Mouse (Mus musculus) right cerebral cortex, postnatal 4 days (tissue): ENCODE measurements around the gene Cdc42bpb.

Experiments used
- DNase-seq: peaks from one replicate; pipeline ENCODE4 v3.0.0-alpha.2; 2022

Gene Cdc42bpb

DNA sequence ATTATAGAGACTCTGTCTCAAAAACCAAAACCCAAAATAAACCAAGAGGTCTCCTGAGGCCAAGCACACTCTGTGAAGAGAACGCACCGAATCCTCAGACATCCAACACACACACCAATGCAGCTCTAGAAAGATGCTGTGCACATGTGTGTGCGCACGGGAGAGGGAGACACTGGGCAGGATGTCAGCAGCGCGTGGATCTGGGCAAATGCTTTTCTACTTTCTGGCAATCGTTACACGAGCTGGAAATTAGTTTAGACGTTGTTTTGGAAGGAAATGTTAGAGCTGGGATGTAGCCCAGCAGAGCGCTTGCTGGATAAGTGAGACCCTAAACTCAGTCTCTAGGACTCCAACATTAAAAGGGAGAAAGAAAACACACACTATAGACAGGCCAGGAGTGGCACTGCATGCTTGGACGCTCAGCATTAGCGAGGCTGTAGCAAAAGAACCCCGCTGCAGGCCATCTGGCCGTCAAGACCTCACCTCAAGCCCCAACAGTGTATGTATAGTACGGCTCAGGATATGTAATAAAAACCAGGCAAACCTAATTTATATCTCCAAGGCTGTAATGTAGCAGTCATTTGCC lies 44.4 kb downstream of the Cdc42bpb start:
- DNase-seq = peak; percentile 43

DNA sequence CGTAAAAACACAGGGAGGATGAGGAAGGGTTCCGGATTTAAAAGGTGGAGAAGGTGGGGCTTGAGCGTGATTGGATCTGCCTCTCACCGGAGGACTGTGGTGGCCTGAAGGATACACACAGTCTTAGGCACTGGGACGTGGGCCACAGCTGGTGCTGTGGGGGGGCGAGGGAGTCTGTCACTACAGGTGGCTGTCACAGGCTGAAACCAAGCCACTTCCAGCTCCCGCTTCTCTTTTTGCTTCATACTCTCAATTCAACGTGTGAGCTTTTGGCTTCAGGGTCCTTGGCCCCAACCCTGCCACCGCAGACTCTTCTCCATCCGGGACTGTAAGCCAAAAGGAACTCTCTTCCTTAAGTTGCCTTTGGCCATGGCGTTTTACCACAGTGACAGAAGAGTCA lies 45.1 kb downstream of the Cdc42bpb start:
- no peak for DNase-seq

DNA sequence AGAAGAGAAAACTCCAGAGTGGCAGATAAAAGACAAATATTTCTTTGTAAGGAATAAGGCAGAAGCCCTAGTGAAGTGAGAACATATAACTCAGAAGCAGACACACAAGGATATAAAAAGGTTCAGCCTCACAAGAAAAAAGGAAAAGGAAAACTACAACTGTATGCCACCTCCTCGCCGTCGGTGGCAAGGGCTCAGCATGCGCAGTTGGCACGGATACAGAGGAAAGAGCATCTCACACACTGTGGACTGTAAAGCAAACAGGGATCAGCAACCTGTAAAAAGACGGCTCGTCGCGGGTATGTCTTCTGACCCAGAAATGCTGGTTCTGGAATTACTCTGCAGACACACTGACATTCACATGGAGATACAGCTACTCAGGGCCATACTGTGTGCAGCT lies 45.9 kb downstream of the Cdc42bpb start:
- no peak for DNase-seq

DNA sequence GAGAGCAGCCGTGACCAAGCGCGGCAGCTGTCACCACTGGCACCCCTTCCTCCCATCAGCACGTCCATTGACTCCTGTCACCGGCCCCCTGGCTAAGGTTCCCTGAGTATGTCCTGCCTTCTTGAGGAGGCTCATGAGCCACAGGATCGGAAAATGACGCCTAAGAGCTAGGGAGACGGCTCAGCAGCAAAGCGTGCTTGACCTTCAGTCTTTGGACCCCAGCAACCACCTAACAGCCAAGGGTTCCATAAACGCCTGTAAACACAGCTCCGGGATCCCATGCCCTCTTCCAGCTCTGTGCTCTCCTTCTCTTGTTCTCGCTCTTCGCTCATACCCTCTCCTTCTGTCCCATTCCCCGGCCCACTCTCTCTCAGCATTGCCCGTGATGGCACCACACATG lies 48.2 kb downstream of the Cdc42bpb start:
- no peak for DNase-seq

DNA sequence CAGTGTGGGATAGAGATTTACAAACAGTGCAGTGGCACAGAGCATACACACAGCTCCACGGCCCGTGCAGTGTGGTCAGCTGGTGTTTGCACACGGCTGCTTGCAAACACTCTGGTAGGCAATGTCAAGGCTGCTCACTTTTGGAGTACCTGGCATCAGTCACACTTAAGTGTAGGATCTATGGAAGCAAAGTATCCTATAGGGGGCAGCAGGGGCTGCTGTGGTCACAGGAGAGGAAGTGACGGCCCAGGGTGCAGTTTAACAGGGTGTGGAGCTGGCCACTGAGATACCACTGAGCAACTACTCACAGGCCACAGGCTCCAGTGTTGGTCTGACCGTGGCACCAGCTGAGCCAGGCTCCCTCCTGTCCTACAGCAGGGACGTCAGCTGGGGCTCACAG lies 49.2 kb downstream of the Cdc42bpb start:
- no peak for DNase-seq

DNA sequence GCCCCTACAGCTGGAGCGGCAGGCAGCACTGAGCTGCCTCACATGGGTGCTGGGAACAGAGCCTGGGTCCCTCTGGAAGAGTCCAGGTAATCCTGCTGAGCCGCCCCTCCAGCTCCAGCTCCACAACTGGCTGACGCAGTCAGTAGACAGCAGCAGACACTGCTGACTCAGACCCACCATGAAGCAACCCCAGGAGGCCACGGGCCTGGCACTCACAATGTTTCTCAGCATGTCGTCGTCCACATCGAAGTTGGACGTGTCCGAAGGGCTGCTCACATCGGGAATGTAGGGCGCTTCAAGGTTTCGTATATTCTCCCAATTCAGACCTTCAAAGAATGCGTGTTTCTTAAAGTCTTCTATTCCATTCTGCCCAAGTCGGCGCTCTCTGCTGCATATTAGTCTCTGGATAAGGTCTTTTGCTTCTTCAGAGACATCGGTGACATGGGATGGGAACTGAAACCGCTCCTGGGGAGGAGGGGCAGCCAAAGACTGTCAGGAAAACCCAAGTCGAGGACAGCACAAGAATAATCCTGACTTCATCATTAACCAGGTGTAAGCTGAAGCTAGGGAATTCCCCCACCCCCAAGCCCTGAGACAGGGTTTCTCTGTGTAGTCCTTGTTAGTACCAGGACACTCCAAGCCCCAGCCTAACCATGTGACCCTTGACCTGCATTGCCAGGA lies 51.6 kb downstream of the Cdc42bpb start:
- no peak for DNase-seq

DNA sequence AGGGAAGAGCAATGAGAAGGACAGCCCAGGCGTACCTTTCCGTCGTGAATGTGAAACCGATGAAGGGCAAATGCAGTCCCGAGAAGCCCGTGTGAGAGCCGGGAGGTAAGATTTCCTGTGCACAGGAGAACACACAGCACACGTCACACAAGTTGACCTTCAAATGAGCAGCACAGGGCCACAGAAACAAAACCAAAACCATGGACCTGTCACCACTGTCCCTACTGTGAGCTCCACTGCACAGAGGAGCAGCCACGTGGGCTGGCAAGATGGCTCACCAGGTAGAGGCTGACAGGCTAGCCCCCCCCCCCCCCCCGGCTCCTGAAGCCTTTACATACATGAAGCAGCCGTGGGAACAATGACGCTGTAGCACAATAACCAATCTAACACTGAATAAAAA lies 52.6 kb downstream of the Cdc42bpb start:
- DNase-seq = no peak

DNA sequence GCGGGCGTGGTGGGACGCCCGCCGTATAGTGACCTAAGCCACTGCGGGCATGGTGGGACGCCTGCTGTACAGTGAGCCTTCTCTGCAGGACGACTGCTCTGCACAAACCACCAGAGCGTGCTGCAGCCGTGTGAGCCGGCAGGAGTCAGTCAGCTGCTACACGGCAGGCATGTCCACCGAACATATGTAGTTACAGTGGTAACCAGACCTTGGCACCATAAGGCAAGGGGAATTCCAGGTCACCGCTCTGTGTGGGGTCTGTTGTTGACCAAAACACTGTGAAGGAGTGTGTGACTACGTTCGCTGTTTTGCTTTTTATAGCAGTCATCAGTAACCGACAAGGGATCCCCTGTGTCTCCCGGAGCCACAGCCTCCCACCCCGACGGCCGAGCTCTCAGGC lies 53.0 kb downstream of the Cdc42bpb start:
- DNase-seq = no peak

DNA sequence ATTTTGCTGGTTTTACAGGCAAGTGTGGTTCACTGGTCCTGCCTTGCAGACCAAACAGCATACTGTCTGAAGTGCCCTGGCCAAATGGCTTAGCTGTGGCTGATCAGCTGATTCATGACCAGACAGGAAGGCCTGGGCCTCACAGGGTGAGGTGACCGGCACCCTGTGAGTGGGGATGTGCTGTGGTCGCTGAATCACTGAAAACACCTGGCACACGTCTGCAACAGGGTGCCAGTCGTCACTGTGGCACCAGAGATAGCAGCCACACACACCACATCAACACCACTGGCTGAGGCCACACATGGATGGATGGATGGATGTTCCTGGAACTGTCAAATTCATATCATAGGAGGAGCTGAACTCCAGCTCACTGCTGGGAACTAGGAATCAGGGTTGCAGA lies 54.1 kb downstream of the Cdc42bpb start:
- no peak for DNase-seq

DNA sequence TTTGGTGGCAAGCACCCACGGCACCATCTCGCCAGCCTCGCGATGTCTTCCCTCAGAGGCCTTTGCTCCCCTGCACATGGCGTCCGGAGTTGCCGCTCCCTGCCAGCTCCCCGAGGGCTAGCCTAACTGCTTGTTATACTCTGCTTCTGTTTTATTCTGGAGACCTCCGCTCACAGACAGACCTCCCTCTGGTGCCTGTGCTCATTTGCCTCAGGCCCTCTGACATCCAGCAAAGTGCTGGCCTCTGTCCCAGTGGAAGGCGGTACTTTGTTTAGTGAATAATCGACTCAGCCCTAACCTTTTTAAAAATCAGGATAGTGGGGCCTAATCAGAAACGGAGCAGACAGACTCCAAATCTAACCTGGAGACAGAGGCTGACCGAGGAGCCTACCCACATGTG lies 55.7 kb downstream of the Cdc42bpb start:
- DNase-seq = peak; percentile 31

DNA sequence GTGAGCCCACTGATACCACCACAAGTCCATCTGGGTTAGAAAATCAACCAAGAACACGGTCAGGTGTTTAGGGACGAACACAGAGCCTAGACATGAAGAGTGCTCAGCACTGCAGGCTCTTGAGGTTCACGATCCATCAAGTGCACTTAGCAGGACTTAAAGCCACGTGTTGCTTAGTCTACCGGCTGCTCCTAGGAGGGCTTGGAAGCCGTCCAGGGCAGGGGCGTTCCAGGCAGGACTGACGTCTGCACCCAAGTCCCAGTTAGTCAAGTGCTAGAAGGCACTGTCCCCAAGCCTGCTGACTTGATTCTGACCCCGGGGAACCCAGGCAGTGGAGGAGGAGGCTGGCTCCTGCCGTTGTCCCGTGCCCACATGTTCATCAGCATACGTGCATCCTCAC lies 57.0 kb downstream of the Cdc42bpb start:
- no peak for DNase-seq

DNA sequence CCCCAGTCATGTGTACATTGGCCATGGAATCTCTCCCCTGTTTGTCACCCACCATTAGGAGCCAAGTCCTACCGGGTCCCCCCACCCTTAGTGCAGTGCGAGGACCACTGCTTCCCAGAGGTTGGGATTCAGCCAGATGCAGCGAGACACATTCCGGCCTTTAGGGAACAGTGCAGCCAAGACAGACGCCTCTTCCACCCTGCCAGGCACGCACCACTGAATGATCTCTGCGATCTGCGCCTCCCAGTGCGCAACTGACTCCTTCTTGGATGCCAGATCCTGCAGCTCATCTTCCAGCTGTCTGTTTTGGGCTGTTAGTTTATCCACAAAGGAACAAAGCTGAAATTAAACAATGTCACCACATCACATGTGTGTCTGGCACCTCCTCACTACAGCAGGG lies 59.8 kb downstream of the Cdc42bpb start:
- no peak for DNase-seq

DNA sequence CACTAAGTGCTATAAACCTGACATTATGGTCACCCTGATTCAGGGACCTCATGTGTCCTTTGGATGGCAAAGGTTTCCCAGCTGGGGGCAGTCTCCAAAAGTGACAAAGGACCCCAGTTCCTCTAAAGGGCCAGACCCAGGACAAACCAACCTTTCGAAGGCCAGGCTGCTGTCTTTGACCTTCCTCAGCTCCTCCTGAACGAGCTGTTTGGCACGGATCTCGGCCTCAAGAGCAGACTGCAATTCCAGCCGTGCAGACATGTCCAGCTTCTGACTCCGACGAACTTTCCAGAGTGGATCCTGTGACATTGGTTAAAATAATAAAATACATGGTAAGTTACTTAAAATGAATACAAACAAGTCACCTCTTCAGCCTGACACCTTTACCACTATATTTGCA lies 63.2 kb downstream of the Cdc42bpb start:
- DNase-seq = no peak

DNA sequence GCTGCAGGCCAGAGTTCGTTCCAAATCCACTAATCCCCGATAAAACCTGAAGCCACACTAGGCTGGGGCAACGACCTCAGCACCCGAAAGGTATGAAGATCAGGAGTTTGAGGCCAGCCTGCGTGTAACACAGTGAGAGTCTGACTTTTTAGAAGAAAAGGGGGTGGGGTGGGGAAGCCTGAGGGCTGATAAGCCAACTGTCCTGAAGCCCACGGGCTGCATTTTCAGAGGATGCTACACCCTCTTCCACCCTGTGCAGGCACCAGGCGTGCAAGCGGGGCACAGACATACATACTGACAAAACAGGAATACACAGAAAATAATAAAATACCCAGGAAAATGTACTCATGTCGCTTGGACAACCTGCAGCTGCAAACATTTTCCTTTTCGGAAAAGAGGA lies 65.7 kb downstream of the Cdc42bpb start:
- DNase-seq = no peak

DNA sequence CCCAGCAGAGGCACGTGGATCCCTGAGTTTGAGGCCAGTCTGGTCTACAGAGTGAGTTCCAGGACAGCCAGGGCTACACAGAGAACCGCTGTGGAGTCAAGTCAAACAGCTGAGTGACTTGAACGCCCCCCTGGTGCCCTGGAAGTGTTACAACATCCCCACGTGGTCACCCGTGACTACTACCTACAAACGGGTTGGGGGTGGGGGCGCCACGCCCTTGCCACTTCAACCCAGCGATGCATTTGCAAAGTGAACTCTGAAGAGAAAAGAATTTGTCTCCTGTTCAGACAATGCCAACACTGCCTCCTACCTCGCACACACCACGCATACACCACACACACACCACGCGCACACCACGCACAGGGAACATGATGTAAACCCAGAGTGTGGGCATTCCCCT lies 67.6 kb downstream of the Cdc42bpb start:
- no peak for DNase-seq

DNA sequence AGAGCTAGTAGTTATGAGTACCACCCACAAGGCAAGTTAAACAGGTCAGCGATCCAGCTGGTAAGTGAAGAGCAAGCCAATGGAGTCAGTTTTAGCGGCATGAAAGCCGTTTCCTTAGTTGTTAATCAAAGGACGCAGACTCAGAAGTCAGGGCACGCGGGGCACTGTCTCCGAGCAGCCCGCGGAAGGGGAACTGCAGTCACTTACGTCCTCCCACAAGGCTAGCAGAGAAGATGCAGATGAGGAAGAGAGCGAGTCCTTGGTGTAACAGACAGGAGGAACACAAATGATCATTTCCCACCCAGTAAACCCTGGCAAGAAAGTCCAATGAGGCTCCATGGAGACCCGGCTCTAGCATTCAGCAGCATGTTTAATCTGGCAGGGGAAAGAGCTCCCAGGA lies 68.3 kb downstream of the Cdc42bpb start:
- no peak for DNase-seq

DNA sequence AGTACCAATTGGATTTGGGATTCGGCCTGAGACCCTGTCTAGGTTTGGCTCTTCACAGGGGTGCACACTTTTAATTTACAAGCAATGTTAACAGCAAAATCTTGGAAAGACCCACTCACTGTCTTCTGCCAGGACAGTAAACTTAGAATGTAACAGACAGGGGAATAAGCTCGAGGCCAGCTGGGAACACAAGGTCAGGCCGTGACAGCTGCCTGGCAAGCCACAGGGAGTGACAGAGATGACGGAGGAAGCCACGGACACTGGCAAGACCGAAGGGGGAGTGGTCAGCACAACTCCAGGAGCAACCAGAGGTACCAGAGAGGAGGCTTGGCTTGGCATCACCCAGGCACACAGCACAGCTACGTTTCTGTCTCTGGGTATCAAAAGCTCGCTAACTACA lies 70.7 kb downstream of the Cdc42bpb start:
- DNase-seq = no peak

DNA sequence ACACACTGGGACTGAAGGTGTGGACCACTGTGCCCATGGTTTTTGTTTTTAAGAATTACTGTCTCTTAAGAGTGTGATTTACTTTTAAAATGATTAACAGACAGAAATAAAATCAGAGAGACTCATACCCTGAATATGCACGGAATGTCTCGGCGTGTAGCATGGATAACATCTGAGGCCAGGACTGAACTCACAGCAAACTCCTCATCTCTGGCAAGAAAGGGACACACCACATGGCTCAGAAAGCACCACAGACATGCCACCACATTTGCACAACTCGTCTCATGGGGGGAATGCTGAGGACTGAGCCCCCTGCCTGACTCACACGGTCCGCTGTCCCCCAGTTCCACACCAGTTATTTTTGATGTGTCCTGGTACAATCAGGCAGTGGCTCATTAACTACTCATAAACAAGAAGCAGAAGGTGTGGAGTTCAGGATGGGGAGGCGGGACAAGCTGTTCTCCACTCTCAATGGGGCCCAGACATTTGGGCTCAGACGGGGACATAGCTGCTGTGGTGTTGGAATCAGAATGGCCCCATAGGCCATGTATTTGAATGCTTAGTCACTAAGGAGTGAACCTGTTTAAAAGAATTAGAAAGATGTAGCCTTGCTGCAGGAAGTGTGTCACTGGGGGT lies 73.7 kb downstream of the Cdc42bpb start:
- DNase-seq = no peak

DNA sequence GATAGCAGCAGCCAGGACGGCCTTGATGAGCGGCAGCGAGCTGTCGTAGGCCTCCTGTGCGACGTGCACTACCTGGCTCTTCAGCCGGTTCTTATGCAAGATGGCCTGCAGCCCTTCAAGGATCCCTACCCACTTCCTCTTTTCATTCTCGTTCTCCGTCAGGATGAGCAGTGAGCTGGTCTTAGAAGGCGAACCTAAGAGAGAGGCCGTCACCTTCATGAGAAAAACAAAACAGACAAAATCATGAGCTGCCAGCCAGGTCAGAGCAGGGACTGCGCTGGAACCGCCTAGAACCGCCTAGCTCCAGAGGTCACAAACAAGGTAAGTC lies 75.5 kb downstream of the Cdc42bpb start:
- no peak for DNase-seq

DNA sequence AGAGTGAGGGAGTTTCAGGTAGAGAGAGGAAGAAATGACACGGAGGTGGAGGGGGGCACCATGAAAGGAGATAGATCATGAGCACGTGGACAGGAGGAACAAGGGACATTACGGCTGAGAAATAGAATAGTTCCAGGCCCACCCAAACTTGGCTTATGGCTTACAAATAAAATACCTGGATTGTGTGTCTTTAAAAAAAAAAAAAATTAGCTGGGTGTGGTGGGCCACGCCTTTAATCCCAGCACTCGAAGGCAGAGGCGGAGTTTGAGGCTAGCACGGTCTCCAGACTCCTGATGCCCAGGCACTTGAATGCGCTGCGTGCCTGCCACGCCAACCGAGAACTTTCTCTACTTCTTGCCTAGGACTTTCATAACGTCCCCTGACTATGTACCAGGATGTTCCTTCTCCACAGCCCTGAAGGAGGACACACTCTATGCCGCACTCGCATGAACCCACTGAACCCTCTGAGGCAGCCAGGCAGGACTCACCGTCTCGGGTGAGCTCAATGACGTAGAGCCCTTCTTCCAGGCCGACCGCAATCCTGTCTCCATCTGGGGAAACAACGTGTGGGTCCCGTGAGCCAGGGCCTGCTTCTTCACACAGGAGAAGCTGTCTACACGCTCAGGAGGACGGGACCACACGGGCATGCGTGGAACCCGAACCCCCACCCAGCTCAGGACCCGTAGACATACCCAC lies 76.0 kb downstream of the Cdc42bpb start:
- no peak for DNase-seq

DNA sequence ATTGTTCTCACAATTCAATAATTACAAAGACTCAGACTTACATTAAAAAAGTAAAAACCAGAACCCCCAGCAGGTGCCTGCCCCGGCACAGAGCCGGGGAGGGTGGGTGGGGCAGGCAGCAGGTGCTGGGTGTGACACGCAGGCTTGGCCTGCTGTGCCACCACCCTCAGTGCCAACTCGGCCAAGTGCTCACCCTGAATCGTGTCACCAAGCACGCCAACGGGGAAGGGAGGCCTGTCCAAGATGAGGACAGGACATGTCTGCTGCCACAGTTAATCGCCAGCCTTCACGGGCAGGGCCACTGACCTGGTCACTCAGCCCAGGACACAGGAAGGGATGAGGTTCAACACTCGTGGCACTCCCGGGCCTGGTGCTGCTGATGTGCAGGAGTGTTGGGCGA lies 84.5 kb downstream of the Cdc42bpb start:
- no peak for DNase-seq

DNA sequence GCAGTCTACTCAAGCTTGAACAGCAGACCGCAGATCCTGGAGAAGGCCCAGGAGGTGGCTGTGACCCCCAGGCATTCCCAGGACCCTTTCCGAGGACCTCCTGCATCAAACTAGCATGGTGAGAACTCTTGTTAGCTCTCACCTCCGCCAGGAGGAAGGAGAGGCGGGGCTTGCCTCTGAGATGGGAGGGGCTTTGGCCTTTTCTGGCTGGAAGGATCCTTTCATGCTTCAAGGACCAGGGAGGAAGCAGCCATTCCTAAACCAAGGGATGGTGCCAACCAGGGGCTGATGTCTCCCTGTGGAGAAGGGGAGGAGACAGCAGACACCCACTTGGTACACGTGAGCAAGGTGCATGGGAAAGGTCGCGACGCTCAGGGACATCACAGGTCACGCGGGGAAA lies 93.0 kb downstream of the Cdc42bpb start:
- no peak for DNase-seq

DNA sequence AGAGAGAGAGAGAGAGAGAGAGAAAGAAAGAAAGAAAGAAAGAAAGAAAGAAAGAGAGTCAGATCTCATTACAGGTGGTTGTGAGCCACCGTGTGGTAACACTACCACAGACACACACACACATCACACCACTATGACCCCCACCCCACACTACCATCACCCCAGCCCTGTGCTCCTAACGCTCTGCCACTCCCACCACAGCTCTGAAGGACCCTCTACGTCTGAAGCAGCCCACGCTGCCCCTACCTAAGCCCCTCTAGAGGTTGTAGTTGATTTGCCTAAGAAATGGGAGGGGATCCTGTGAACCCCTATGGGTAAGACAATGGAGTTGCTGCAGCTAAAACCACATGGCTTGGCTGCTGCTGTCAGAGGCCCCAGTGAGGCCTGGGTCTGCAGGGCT lies 93.9 kb downstream of the Cdc42bpb start:
- DNase-seq = no peak

DNA sequence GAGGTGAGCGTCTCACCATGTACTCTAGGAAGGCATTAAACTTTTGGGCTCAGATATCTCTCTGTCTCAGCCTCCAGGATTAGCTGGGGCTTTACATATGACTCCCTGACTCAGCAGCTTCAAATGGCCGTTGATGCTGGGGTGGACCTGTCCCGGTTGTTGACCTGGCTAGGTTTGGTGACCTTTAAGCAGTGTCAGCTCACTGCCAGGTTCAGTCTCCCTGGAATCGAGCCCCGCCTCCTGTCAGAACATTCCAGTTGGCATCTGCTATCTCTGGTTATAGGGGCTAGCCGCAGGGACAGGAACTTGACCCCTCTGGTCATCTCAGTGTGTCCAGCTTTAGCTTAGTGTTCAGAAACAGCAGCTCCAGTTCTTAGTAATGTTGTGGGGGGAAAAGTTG lies 101.1 kb downstream of the Cdc42bpb start:
- DNase-seq = no peak
